Comparison of ENCODE assay signal across 34 mouse cellular contexts in genomic region chr2:74730331-74730730, GRCm38 (mm10). TPM values are rescaled to one million over a fixed set of nuclear protein-coding genes. Genes with fewer than 3 reads are reported as not detected.
DNase-seq lines count a peak whose midpoint lies in the region; ATAC-seq lines count a peak whose summit lies in the region.
"Had no signal": no experiment of that assay in that cellular context is flagged by ENCODE, and none has a peak within 500 bp of the region (broad histone marks: within the 10 kb centered on the region; RNA-seq: fewer than 3 reads in every experiment).

No protein-coding gene starts in this region.

- 49% methylated on average over 8 of the region's 8 CpGs for WGBS in intestine, embryonic 14.5 days
- 38% methylated on average over 8 of the region's 8 CpGs for WGBS in intestine, embryonic 16.5 days
- WGBS in hindbrain, embryonic 14.5 days = 5% methylated on average over 8 of the region's 8 CpGs
- under 1% methylated on average over 8 of the region's 8 CpGs for WGBS in neural tube, embryonic 11.5 days

- no peak for DNase-seq in intestine, embryonic 14.5 days (ENCODE audit: low spot score)
- DNase-seq in embryo, embryonic 10.5 days (ENCODE audit: low spot score) = peak; percentile 74
- DNase-seq in hindbrain, embryonic 14.5 days (ENCODE audit: low spot score) = no peak
- peak; percentile 56 for DNase-seq in neural tube, embryonic 11.5 days (ENCODE audit: low spot score)
- no peak for DNase-seq in heart, postnatal 14 days
- DNase-seq in c-Kit-positive CD71-positive TER-119-positive erythroid progenitor cells, embryonic 14.5 days (ENCODE audit: low spot score) = no peak
- DNase-seq in left cerebral cortex, postnatal 25 days (ENCODE audit: low spot score in 2 of 2) = no peak
- DNase-seq: adrenal gland, postnatal 36 days; cerebellum, adult 11-12 months; cerebellum, postnatal 14 days; forebrain, postnatal 0 days; gastrocnemius, postnatal 25 days; heart, adult 18-20 months; heart, postnatal 10 days; kidney, adult 8-10 months; lung, adult 18-20 months; lung, postnatal 14 days; right cerebral cortex, adult 18-20 months; right cerebral cortex, postnatal 4 days; thymus, adult 18-20 months; thymus, postnatal 4 days had no signal

- H3K9me3 ChIP-seq in intestine, embryonic 14.5 days (ENCODE audit: control insufficient read depth, low read length) = no peaks in the 10 kb centered on the region
- H3K9me3 ChIP-seq in intestine, embryonic 16.5 days (ENCODE audit: control insufficient read depth, low read length) = no peaks in the 10 kb centered on the region
- H3K9me3 ChIP-seq in hindbrain, embryonic 14.5 days (ENCODE audit: control insufficient read depth, low read length) = no peaks in the 10 kb centered on the region
- no peaks in the 10 kb centered on the region for H3K9me3 ChIP-seq in neural tube, embryonic 11.5 days (ENCODE audit: control insufficient read depth, low read length)
- H3K9me3 ChIP-seq: forebrain, embryonic 10.5 days; heart, embryonic 12.5 days; liver, embryonic 12.5 days had no signal

- peak overlapping the region; percentile 49 for H3K4me2 ChIP-seq in intestine, embryonic 14.5 days (ENCODE audit: low read length)
- H3K4me2 ChIP-seq in intestine, embryonic 16.5 days (ENCODE audit: low read depth, low read length) = no peak overlapping the region
- peak overlapping the region; percentile 82 for H3K4me2 ChIP-seq in hindbrain, embryonic 14.5 days (replicated peaks)
- peak overlapping the region; percentile 91 for H3K4me2 ChIP-seq in neural tube, embryonic 11.5 days (ENCODE audit: low read depth)
- H3K4me2 ChIP-seq: heart, embryonic 12.5 days; liver, embryonic 12.5 days; midbrain, embryonic 11.5 days had no signal

- H3K4me3 ChIP-seq in intestine, embryonic 14.5 days (ENCODE audit: low read depth, low read length) = no peak overlapping the region
- H3K4me3 ChIP-seq in intestine, embryonic 16.5 days (ENCODE audit: low read length) = no peak overlapping the region
- H3K4me3 ChIP-seq in hindbrain, embryonic 14.5 days (replicated peaks; ENCODE audit: low read length) = peak overlapping the region; percentile 42
- peak overlapping the region; percentile 48 for H3K4me3 ChIP-seq in neural tube, embryonic 11.5 days (ENCODE audit: low read depth, low read length)
- H3K4me3 ChIP-seq: forebrain, embryonic 10.5 days; heart, embryonic 12.5 days; liver, embryonic 12.5 days had no signal

- H3K9ac ChIP-seq in intestine, embryonic 14.5 days (ENCODE audit: low read length) = peak overlapping the region; percentile 0; the same call in 1 of the 2 replicates
- no peak overlapping the region for H3K9ac ChIP-seq in intestine, embryonic 16.5 days (ENCODE audit: low read depth, low read length)
- H3K9ac ChIP-seq in hindbrain, embryonic 14.5 days = peak overlapping the region; percentile 87
- peak overlapping the region; percentile 95 for H3K9ac ChIP-seq in neural tube, embryonic 11.5 days (ENCODE audit: low read length)
- H3K9ac ChIP-seq: forebrain, postnatal 0 days; heart, embryonic 12.5 days; liver, embryonic 12.5 days had no signal

- H3K4me1 ChIP-seq in intestine, embryonic 14.5 days (replicated peaks; ENCODE audit: control insufficient read depth, insufficient read depth, low read length) = peaks cover 6% of the 10 kb centered on the region; the same call in 1 of the 2 replicates
- peaks cover 3% of the 10 kb centered on the region; the same call in 1 of the 2 replicates for H3K4me1 ChIP-seq in intestine, embryonic 16.5 days (ENCODE audit: control insufficient read depth, insufficient read depth, low read length)
- peaks cover 4% of the 10 kb centered on the region; the same call in 1 of the 2 replicates for H3K4me1 ChIP-seq in hindbrain, embryonic 14.5 days (replicated peaks; ENCODE audit: control insufficient read depth, insufficient read depth, low read length)
- H3K4me1 ChIP-seq in neural tube, embryonic 11.5 days (ENCODE audit: control insufficient read depth, insufficient read depth, low read length) = peaks cover 63% of the 10 kb centered on the region

- ATAC-seq in intestine, embryonic 14.5 days (replicated peaks; ENCODE audit: low FRiP score, low TSS enrichment, low read depth) = no peak
- ATAC-seq in intestine, embryonic 16.5 days = no peak
- ATAC-seq in hindbrain, embryonic 14.5 days (ENCODE audit: low FRiP score) = no peak
- no peak for ATAC-seq in neural tube, embryonic 11.5 days (ENCODE audit: insufficient read depth, low FRiP score, low TSS enrichment)
- ATAC-seq: CD4-positive, CD25-positive, alpha-beta regulatory T cell, adult 4 months; forebrain, postnatal 0 days; liver, embryonic 12.5 days had no signal

- 0 out of 2 replicates have a peak overlapping the region, but pooled peaks have one; percentile 9 for H3K27ac ChIP-seq in intestine, embryonic 14.5 days (ENCODE audit: low read depth)
- no peak overlapping the region for H3K27ac ChIP-seq in intestine, embryonic 16.5 days (ENCODE audit: low read length)
- H3K27ac ChIP-seq in hindbrain, embryonic 14.5 days = peak overlapping the region; percentile 98
- peak overlapping the region; percentile 99 for H3K27ac ChIP-seq in neural tube, embryonic 11.5 days (ENCODE audit: low read depth, low read length)
- H3K27ac ChIP-seq: forebrain, embryonic 10.5 days; liver, embryonic 12.5 days had no signal

- H3K27me3 ChIP-seq in intestine, embryonic 14.5 days (replicated peaks; ENCODE audit: control insufficient read depth, insufficient read depth, low read length) = peaks cover 96% of the 10 kb centered on the region
- H3K27me3 ChIP-seq in intestine, embryonic 16.5 days (replicated peaks; ENCODE audit: control insufficient read depth, insufficient read depth, low read length) = peaks cover 67% of the 10 kb centered on the region
- peaks cover 80% of the 10 kb centered on the region for H3K27me3 ChIP-seq in hindbrain, embryonic 14.5 days (ENCODE audit: control insufficient read depth, insufficient read depth, low read length)
- no peaks in the 10 kb centered on the region for H3K27me3 ChIP-seq in neural tube, embryonic 11.5 days (ENCODE audit: control insufficient read depth, insufficient read depth, low read length)

- H3K36me3 ChIP-seq in intestine, embryonic 14.5 days (ENCODE audit: control insufficient read depth, insufficient read depth, low read length) = no peaks in the 10 kb centered on the region
- H3K36me3 ChIP-seq in intestine, embryonic 16.5 days (ENCODE audit: control insufficient read depth, insufficient read depth, low read length) = no peaks in the 10 kb centered on the region
- H3K36me3 ChIP-seq in hindbrain, embryonic 14.5 days (replicated peaks; ENCODE audit: control insufficient read depth, insufficient read depth) = no peaks in the 10 kb centered on the region
- peaks cover 2% of the 10 kb centered on the region; the same call in 1 of the 2 replicates for H3K36me3 ChIP-seq in neural tube, embryonic 11.5 days (ENCODE audit: control insufficient read depth, insufficient read depth, low read length)
- H3K36me3 ChIP-seq: forebrain, embryonic 10.5 days; heart, embryonic 12.5 days; liver, embryonic 12.5 days had no signal

- intact Hi-C loops in heart, postnatal 14 days (cut with DNase I) = no loop called here
- intact Hi-C loops in left cerebral cortex, postnatal 25 days (cut with DNase I) = loop anchor here (10.0 kb wide), 1 partner anchor 1456 kb away; the partner anchor contains the start of gene Sp9

RNA-seq across cellular contexts. Expression of gene Gm28230, which starts 3.8 kb away (rescaled TPM):
- 0.38 and 0.66 TPM in 2 replicates for polyA plus RNA-seq in intestine, embryonic 14.5 days (2014; fragmentation: Nextera tagmentation; extraction: Ambion mirVana)
- polyA plus RNA-seq in intestine, embryonic 16.5 days (2015; fragmentation: Nextera tagmentation; extraction: Ambion mirVana) = 0.24 TPM in 1 of 2 replicates, not detected in the other
- 0.82 and 1.3 TPM in 2 replicates for polyA plus RNA-seq in hindbrain, embryonic 14.5 days (2014; fragmentation: Nextera tagmentation; extraction: Ambion mirVana)
- polyA plus RNA-seq in neural tube, embryonic 11.5 days (2014; fragmentation: Nextera tagmentation; extraction: Ambion mirVana) = 3.9 and 5.5 TPM in 2 replicates
- under 1 TPM in 1 of 2 experiments, not detected in 1; 0.07 TPM for total RNA-seq in heart, postnatal 14 days (2021)
- not detected for total RNA-seq in left cerebral cortex, postnatal 25 days (2021)
- total RNA-seq: forebrain, postnatal 0 days; heart, adult 18-20 months; heart, postnatal 10 days; layer of hippocampus, postnatal 14 days; left cerebral cortex, adult 8-10 months; megakaryocyte progenitor cell, adult 5-6 weeks; midbrain, postnatal 0 days had no signal
- polyA plus RNA-seq: CD4-positive, CD25-positive, alpha-beta regulatory T cell, adult 4 months; embryonic facial prominence, embryonic 11.5 days; forebrain, embryonic 10.5 days; forebrain, postnatal 0 days; heart, embryonic 12.5 days; liver, embryonic 12.5 days; midbrain, embryonic 11.5 days; midbrain, postnatal 0 days had no signal

RNA-seq across cellular contexts. Expression of gene Hoxd4, which starts 18.6 kb away (rescaled TPM):
- polyA plus RNA-seq in intestine, embryonic 14.5 days (2014; fragmentation: Nextera tagmentation; extraction: Ambion mirVana) = 1.6 and 2.9 TPM in 2 replicates
- polyA plus RNA-seq in intestine, embryonic 16.5 days (2015; fragmentation: Nextera tagmentation; extraction: Ambion mirVana) = 0.91 and 0.95 TPM in 2 replicates
- polyA plus RNA-seq in hindbrain, embryonic 14.5 days (2014; fragmentation: Nextera tagmentation; extraction: Ambion mirVana) = 3.1 and 4.3 TPM in 2 replicates
- 9.2 and 11.2 TPM in 2 replicates for polyA plus RNA-seq in neural tube, embryonic 11.5 days (2014; fragmentation: Nextera tagmentation; extraction: Ambion mirVana)
- total RNA-seq in heart, postnatal 14 days (2021) = under 1 TPM; 0.36 to 0.51 TPM
- total RNA-seq in left cerebral cortex, postnatal 25 days (2021) = not detected
- total RNA-seq: forebrain, postnatal 0 days; layer of hippocampus, postnatal 14 days; left cerebral cortex, adult 8-10 months; megakaryocyte progenitor cell, adult 5-6 weeks had no signal
- polyA plus RNA-seq: CD4-positive, CD25-positive, alpha-beta regulatory T cell, adult 4 months; forebrain, embryonic 10.5 days; forebrain, postnatal 0 days; liver, embryonic 12.5 days; midbrain, embryonic 11.5 days; midbrain, postnatal 0 days had no signal

RNA-seq across cellular contexts. Expression of gene Hoxd3, which starts 18.6 kb away (rescaled TPM):
- polyA plus RNA-seq in intestine, embryonic 14.5 days (2014; fragmentation: Nextera tagmentation; extraction: Ambion mirVana) = 27.6 and 27.8 TPM in 2 replicates
- 13.4 and 15.1 TPM in 2 replicates for polyA plus RNA-seq in intestine, embryonic 16.5 days (2015; fragmentation: Nextera tagmentation; extraction: Ambion mirVana)
- polyA plus RNA-seq in hindbrain, embryonic 14.5 days (2014; fragmentation: Nextera tagmentation; extraction: Ambion mirVana) = 44.9 and 55.1 TPM in 2 replicates
- 52.7 and 55.0 TPM in 2 replicates for polyA plus RNA-seq in neural tube, embryonic 11.5 days (2014; fragmentation: Nextera tagmentation; extraction: Ambion mirVana)
- total RNA-seq in heart, postnatal 14 days (2021) = not detected
- total RNA-seq in left cerebral cortex, postnatal 25 days (2021) = not detected
- total RNA-seq: forebrain, postnatal 0 days; gastrocnemius, postnatal 25 days; heart, adult 18-20 months; heart, postnatal 10 days; layer of hippocampus, postnatal 14 days; left cerebral cortex, adult 8-10 months; megakaryocyte progenitor cell, adult 5-6 weeks had no signal
- polyA plus RNA-seq: CD4-positive, CD25-positive, alpha-beta regulatory T cell, adult 4 months; forebrain, postnatal 0 days; midbrain, postnatal 0 days had no signal

RNA-seq across cellular contexts. Expression of gene Hoxd8, which starts 25.9 kb away (rescaled TPM):
- polyA plus RNA-seq in intestine, embryonic 14.5 days (2014; fragmentation: Nextera tagmentation; extraction: Ambion mirVana) = 6.1 and 8.4 TPM in 2 replicates
- polyA plus RNA-seq in intestine, embryonic 16.5 days (2015; fragmentation: Nextera tagmentation; extraction: Ambion mirVana) = 3.1 TPM in 2 replicates
- 2.1 and 3.3 TPM in 2 replicates for polyA plus RNA-seq in hindbrain, embryonic 14.5 days (2014; fragmentation: Nextera tagmentation; extraction: Ambion mirVana)
- 21.3 and 23.1 TPM in 2 replicates for polyA plus RNA-seq in neural tube, embryonic 11.5 days (2014; fragmentation: Nextera tagmentation; extraction: Ambion mirVana)
- total RNA-seq in heart, postnatal 14 days (2021) = 1 to 10 TPM; 1.5 to 1.6 TPM
- total RNA-seq in left cerebral cortex, postnatal 25 days (2021) = under 1 TPM in 1 of 2 experiments, not detected in 1; 0.14 TPM
- total RNA-seq: layer of hippocampus, postnatal 14 days; left cerebral cortex, adult 8-10 months; megakaryocyte progenitor cell, adult 5-6 weeks had no signal
- polyA plus RNA-seq: CD4-positive, CD25-positive, alpha-beta regulatory T cell, adult 4 months; forebrain, embryonic 10.5 days; midbrain, postnatal 0 days had no signal

RNA-seq across cellular contexts. Expression of gene Hoxd1, which starts 32.4 kb away (rescaled TPM):
- polyA plus RNA-seq in intestine, embryonic 14.5 days (2014; fragmentation: Nextera tagmentation; extraction: Ambion mirVana) = 0.62 TPM in 1 of 2 replicates, not detected in the other
- polyA plus RNA-seq in intestine, embryonic 16.5 days (2015; fragmentation: Nextera tagmentation; extraction: Ambion mirVana) = 0.10 and 0.11 TPM in 2 replicates
- polyA plus RNA-seq in hindbrain, embryonic 14.5 days (2014; fragmentation: Nextera tagmentation; extraction: Ambion mirVana) = 0.64 and 0.76 TPM in 2 replicates
- 9.0 and 9.8 TPM in 2 replicates for polyA plus RNA-seq in neural tube, embryonic 11.5 days (2014; fragmentation: Nextera tagmentation; extraction: Ambion mirVana)
- total RNA-seq in heart, postnatal 14 days (2021) = not detected
- total RNA-seq in left cerebral cortex, postnatal 25 days (2021) = under 1 TPM in 1 of 2 experiments, not detected in 1; 0.37 TPM
- total RNA-seq: adrenal gland, postnatal 36 days; forebrain, postnatal 0 days; gastrocnemius, postnatal 25 days; heart, adult 18-20 months; heart, postnatal 10 days; megakaryocyte progenitor cell, adult 5-6 weeks; midbrain, postnatal 0 days had no signal
- polyA plus RNA-seq: CD4-positive, CD25-positive, alpha-beta regulatory T cell, adult 4 months; forebrain, embryonic 10.5 days; forebrain, postnatal 0 days; heart, embryonic 12.5 days; large intestine, adult 2 months; liver, embryonic 12.5 days; midbrain, embryonic 11.5 days; midbrain, postnatal 0 days; stomach, embryonic 16.5 days had no signal

Comparison
In these comparisons a context has a peak if more than half of its experiments do, and no peak if none do; other contexts are left out.
1. DNase-seq: peak in embryo, embryonic 10.5 days (single experiment) and neural tube, embryonic 11.5 days (single experiment); none in intestine, embryonic 14.5 days (single experiment), hindbrain, embryonic 14.5 days (single experiment), heart, postnatal 14 days (0 of 2), c-Kit-positive CD71-positive TER-119-positive erythroid progenitor cells, embryonic 14.5 days (single experiment) and left cerebral cortex, postnatal 25 days (0 of 2).
2. H3K4me3 ChIP-seq: peak in hindbrain, embryonic 14.5 days (single experiment) and neural tube, embryonic 11.5 days (single experiment); none in intestine, embryonic 14.5 days (single experiment) and intestine, embryonic 16.5 days (single experiment).